Mouse (Mus musculus) megakaryocyte, embryonic 14.5 days (primary cell): ENCODE measurements around the gene Klk1. TPM values are rescaled to one million over a fixed set of nuclear protein-coding genes. Genes with fewer than 3 reads are reported as not detected.
A peak's percentile ranks its signal among the peaks of the same experiment; 100 is the strongest.
"Not testable (repeated sequence)": the region's sequence is repeated elsewhere in the genome, so short reads cannot be mapped to it uniquely, and the experiment has no call there.

Experiments used
- H3K27me3 ChIP-seq: replicated peaks from 2 replicates; pipeline ENCODE3; 2012; ENCODE audit warnings: inconsistent platforms
- H3K36me3 ChIP-seq: replicated peaks from 2 replicates; pipeline ENCODE3; 2012; ENCODE audit warnings: low read length, inconsistent platforms, mixed read lengths
- H3K4me1 ChIP-seq: 2 replicates; pipeline ENCODE4 v1.6.1; 2012; ENCODE audit warnings: inconsistent platforms
- H3K4me3 ChIP-seq: replicated peaks from 2 replicates; pipeline ENCODE3; 2012; ENCODE audit warnings: moderate library complexity, mild to moderate bottlenecking, inconsistent platforms
- H3K9me3 ChIP-seq: 2 replicates; pipeline ENCODE4 v1.6.1; 2012; ENCODE audit warnings: inconsistent platforms
- FLI1 ChIP-seq: IDR thresholded peaks from 2 replicates; pipeline ENCODE4 v1.6.1; 2012; ENCODE audit warnings: low read length, inconsistent platforms, mixed read lengths
- GATA1 ChIP-seq: IDR thresholded peaks from 3 replicates; pipeline ENCODE4 v1.6.1; 2012; ENCODE audit warnings: mixed read lengths, low read length, inconsistent platforms, borderline replicate concordance
- polyA plus RNA-seq: library from polyadenylated mRNA; stranded (reverse); fragments of >175 nt; gene quantifications from 2 replicates; pipeline ENCODE4 v1.2.3, GENCODE M21; 2012; ENCODE audit warnings: low replicate concordance; ENCODE audit not compliant: insufficient read depth

Klk1 gene
- polyA plus RNA-seq, 1 experiment = not detected

DNA sequence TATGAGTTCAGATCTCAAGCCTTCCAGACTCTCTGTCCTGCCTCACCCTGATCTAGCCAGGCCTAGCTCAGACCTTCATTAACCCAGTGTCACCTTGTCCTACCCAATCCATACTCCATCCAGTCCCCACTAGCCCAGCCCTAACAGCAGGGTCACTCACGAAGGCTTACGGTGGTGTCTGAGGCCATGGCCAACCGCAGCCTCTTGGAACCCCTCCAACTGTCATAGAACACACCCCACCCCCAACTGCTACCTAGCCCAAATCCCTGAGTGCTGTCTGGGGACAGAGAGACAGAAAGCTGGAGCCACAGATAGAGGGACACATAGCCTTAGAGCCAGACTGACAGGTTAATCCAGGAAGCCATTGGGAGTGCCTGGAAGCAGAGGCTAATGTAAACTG lies 10.7 kb downstream of the Klk1 start, which contains the start of gene Gm36864:
Gene Gm36864 (plus strand): TSS at position 269 of the 400 bp plus-strand sequence.
- TF ChIP-seq GATA1 = no peak
- TF ChIP-seq FLI1 = no peak
- peaks cover 29% of the 10 kb centered on the region for H3K4me1 ChIP-seq
- H3K27me3 ChIP-seq = peaks cover 45% of the 10 kb centered on the region

DNA sequence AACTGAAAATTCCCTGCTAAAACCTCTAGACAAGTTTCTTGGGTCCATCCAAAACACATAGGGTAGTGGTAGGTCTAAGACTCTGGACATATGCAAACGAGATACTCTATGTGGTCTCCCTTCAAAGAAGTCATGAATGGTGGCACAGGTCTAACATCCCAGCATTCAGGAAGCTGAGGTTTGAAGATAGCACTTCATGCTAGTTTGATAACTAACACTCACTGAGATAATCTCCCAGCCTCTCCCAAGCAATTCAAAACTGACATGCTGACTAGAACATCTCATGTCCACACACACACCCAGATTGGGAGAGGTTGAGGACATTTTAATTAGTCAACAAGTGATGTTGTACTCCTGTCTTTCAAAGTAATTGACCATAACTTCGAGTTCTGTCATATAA lies 14.8 kb downstream of the Klk1 start:
- no peak for TF ChIP-seq FLI1
- TF ChIP-seq GATA1 = no peak
- Histone ChIP-seq H3K4me1 (peaks cover 39% of the 10 kb centered on the region), H3K4me3 (no peak overlapping the region), H3K36me3 (no peaks in the 10 kb centered on the region), H3K9me3 (peaks cover 3% of the 10 kb centered on the region; the same call in 1 of the 2 replicates), H3K27me3 (peaks cover 37% of the 10 kb centered on the region)

More for the DNA sequence above, 10.7 kb downstream of the Klk1 start, which contains the start of gene Gm36864:
- Histone ChIP-seq H3K4me3 (no peak within 1 kb of the TSS), H3K36me3 (no peaks in the 10 kb centered on the region), H3K9me3 (no peaks in the 10 kb centered on the region)

- peaks cover 36% of the 10 kb centered on the region for H3K27me3 ChIP-seq
- peak overlapping the region; percentile 8 for H3K4me3 ChIP-seq
- TF ChIP-seq GATA1 = no peak
- no peak for TF ChIP-seq FLI1
- H3K4me1 ChIP-seq = peaks cover 47% of the 10 kb centered on the region
- H3K9me3 ChIP-seq = peaks cover 3% of the 10 kb centered on the region; the same call in 1 of the 2 replicates
- H3K36me3 ChIP-seq = no peaks in the 10 kb centered on the region
Observed at GRCm38 (mm10) chr7:44240712-44241111, 15.6 kb downstream of the Klk1 start.

DNA sequence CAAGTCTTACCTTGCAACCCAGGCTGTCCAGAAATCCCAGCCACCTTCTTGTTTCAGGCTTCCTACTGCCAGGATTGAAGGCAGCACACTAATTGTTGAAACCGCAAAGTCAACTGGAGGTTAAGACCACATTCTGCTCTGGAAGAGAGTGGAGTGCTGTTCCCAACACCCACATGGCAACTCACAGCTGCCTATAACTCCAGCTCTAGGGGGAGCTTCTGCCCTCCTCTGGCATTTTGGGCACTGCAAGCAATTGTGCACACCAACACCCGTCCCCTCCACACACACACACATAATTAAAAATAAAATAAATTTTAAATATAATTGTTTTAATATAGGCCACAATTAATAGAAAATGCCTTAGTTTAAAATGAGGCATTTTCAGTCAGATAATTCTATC lies 16.0 kb downstream of the Klk1 start:
- peaks cover 48% of the 10 kb centered on the region for H3K4me1 ChIP-seq
- peaks cover 3% of the 10 kb centered on the region; the same call in 1 of the 2 replicates for H3K9me3 ChIP-seq
- H3K27me3 ChIP-seq = peaks cover 31% of the 10 kb centered on the region
- TF ChIP-seq GATA1 = no peak
- TF ChIP-seq FLI1 = no peak
- H3K36me3 ChIP-seq = no peaks in the 10 kb centered on the region
- H3K4me3 ChIP-seq = no peak overlapping the region

- peaks cover 3% of the 10 kb centered on the region; the same call in 1 of the 2 replicates for H3K9me3 ChIP-seq
- H3K4me1 ChIP-seq = peaks cover 60% of the 10 kb centered on the region
- peak overlapping the region; percentile 18 for H3K4me3 ChIP-seq
- peaks cover 12% of the 10 kb centered on the region for H3K36me3 ChIP-seq
- peaks cover 14% of the 10 kb centered on the region for H3K27me3 ChIP-seq
- no peak for TF ChIP-seq GATA1
- TF ChIP-seq FLI1 = no peak
Observed at GRCm38 (mm10) chr7:44244080-44244479, 18.9 kb downstream of the Klk1 start.

GRCm38 (mm10) chr7:44246055-44246983 lies 21.2 kb downstream of the Klk1 start, which contains the start of the genes 1700028J19Rik and 2410002F23Rik:
1700028J19Rik (minus strand) TSS chr7:44246695.
2410002F23Rik (plus strand) TSS chr7:44246722.
- no peak for TF ChIP-seq GATA1
- peak; percentile 79; the same call in 1 of the 2 replicates for TF ChIP-seq FLI1
- H3K9me3 ChIP-seq = peaks cover 3% of the 10 kb centered on the region; the same call in 1 of the 2 replicates
- H3K4me3 ChIP-seq = peak within 1 kb of the TSS; percentile 96
- H3K36me3 ChIP-seq = peaks cover 35% of the 10 kb centered on the region
- H3K27me3 ChIP-seq = peaks cover 4% of the 10 kb centered on the region
- H3K4me1 ChIP-seq = peaks cover 60% of the 10 kb centered on the region

DNA sequence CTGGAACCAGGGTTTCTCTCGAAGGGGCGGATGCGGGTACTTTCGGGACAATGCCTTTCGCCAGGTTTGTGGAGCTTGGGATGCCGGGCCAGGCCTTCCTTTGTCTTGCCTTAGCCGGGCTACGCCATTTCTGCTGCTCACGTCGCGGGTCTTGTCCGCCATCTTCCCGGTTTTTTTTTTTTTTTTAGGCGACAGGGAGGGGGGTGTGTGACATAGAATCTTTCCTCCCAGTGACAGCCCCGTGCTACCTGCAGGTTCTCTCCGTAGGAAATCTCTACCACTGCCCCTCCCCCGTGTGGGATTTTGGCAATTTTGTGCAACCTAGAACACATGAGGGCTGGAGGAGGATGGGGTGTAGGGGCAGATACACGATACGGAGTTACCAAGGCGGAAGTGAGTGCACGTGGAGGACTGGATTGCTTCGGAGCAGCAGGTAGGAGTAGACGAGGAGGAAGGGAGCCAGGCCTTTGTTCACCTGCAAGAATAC lies 21.9 kb downstream of the Klk1 start:
- peak overlapping the region; percentile 96 for H3K4me3 ChIP-seq
- peaks cover 58% of the 10 kb centered on the region for H3K4me1 ChIP-seq
- peaks cover 37% of the 10 kb centered on the region for H3K36me3 ChIP-seq
- peaks cover 4% of the 10 kb centered on the region for H3K27me3 ChIP-seq
- no peak for TF ChIP-seq GATA1
- no peak for TF ChIP-seq FLI1
- peaks cover 3% of the 10 kb centered on the region; the same call in 1 of the 2 replicates for H3K9me3 ChIP-seq

DNA sequence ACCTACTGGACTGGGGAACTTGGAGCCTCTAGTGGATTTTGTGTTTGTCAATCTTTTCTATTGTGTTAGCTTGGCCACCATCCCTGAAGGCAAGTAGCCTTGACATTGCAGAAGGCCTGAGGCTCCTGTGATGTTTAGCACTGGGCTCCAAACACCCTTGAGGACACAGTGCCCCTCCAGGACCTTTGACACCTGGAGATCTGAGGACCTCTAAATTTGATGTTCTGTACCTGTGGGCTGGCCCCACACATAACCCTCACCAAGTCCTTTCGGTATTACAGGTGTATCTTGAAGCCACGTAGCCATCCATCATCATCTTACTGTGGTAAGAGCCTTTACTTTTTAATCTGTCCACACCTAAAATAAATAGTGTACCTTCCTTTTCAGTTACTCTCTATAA lies 22.8 kb downstream of the Klk1 start:
- peaks cover 63% of the 10 kb centered on the region for H3K4me1 ChIP-seq
- no peak for TF ChIP-seq FLI1
- no peak for TF ChIP-seq GATA1
- H3K4me3 ChIP-seq = peak overlapping the region; percentile 65
- peaks cover 3% of the 10 kb centered on the region; the same call in 1 of the 2 replicates for H3K9me3 ChIP-seq
- peaks cover 47% of the 10 kb centered on the region for H3K36me3 ChIP-seq
- no peaks in the 10 kb centered on the region for H3K27me3 ChIP-seq

- Histone ChIP-seq H3K36me3 (peaks cover 59% of the 10 kb centered on the region), H3K4me1 (peaks cover 66% of the 10 kb centered on the region), H3K4me3 (no peak overlapping the region), H3K9me3 (0 out of 2 replicates have a peak, but pooled peaks cover under 1% of the 10 kb centered on the region), H3K27me3 (no peaks in the 10 kb centered on the region)
- TF ChIP-seq FLI1 = no peak
- TF ChIP-seq GATA1 = no peak
Observed at GRCm38 (mm10) chr7:44249248-44249647, 24.1 kb downstream of the Klk1 start.

GRCm38 (mm10) chr7:44250732-44251275 lies 25.6 kb downstream of the Klk1 start:
- H3K4me3 ChIP-seq, H3K27me3 ChIP-seq: not testable (repeated sequence)
- H3K36me3 ChIP-seq = peaks cover 64% of the 10 kb centered on the region

More at GRCm38 (mm10) chr7:44250732-44251275, 25.6 kb downstream of the Klk1 start:
- H3K4me1 ChIP-seq = peaks cover 61% of the 10 kb centered on the region
- H3K9me3 ChIP-seq = not testable (repeated sequence)
